Mouse (Mus musculus) right cerebral cortex, postnatal 36 days (tissue): ENCODE measurements around the gene Grap2.

Experiments
- DNase-seq, 2 experiments: peaks; one replicate each; pipeline ENCODE4 v3.0.0; 2022; ENCODE audit warnings: low spot score in 2 of 2, mixed read lengths in 1 of 2

The Grap2 gene

DNA sequence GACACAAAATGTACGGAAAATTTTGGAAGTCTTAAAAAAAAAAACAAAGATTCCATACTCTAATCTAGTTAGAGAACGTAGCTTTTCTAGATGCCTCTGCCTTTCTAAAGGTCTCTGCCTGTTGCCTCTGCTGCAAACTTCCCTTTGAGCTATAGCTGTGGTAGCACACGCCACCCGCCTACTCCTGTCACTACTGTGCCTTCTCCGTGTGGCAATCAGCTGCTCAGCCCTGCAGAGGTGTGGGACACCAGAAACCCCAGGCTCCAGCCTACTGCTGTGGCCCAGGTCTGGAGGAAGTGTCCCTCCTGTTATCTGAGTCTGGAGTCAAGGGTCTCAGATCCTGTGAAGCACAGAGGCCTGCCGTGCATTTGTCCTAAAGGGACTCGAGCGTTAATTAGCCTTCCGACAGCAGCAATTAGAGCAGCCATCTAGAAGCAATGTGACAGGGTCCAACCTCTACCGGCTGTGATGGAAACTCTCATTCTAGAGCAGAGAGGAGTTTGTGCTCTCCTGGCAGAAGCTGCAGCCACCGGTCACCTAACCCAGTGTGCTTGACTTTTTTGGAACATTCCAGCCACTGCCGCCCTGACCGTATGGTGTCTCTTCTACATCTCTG, 64.5 kb downstream of the Grap2 start:
- DNase-seq, result no peak

DNA sequence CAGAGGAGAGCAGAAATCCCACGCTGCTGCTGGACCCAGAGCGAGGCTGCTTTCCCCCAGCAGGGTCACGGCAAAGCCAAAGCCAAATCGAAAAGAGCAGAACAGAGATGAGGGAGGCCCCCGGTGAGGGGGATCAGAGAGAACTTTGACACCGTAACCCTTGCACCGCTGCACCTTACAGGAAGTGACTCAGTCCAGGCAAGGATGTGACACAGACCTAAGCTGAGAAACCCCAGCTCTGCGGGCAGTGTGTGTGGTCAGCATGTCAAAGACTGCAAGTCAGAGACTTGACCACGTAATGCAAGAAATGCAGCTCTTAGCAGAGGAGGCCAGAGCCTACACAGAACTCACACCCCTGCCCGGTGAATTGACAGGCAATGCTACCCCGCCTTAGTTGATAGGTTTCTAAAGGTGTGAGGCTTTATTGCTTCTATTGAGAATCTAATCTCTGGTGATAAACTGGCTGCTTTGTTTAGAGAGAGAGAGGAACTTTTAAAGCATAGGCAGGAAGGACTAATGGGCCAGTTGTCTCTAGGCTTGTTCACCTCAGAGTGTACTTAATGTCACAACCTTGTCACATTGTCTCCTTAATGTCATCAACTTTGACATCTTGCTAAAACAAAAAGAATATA, 66.8 kb downstream of the Grap2 start:
- no peak for DNase-seq

DNA sequence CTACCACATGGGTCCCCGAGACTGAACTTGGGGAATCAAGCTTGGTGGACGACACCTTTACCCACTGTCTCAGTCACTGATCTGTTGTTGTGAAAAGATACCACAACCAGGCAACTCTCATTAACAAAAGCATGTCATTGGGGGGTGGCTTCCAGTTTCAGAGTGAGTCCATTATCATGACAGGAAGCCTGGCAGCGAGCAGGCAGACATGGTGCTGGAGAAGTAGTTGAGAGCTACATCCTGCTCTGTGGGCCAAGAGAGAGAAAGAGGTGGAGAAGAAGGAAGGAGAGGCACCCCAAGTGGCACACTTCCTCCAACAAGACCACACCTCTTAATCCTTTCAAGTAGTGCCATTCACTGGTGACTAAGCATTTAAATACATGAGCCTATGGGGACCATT, 67.5 kb downstream of the Grap2 start:
- DNase-seq, result no peak

DNA sequence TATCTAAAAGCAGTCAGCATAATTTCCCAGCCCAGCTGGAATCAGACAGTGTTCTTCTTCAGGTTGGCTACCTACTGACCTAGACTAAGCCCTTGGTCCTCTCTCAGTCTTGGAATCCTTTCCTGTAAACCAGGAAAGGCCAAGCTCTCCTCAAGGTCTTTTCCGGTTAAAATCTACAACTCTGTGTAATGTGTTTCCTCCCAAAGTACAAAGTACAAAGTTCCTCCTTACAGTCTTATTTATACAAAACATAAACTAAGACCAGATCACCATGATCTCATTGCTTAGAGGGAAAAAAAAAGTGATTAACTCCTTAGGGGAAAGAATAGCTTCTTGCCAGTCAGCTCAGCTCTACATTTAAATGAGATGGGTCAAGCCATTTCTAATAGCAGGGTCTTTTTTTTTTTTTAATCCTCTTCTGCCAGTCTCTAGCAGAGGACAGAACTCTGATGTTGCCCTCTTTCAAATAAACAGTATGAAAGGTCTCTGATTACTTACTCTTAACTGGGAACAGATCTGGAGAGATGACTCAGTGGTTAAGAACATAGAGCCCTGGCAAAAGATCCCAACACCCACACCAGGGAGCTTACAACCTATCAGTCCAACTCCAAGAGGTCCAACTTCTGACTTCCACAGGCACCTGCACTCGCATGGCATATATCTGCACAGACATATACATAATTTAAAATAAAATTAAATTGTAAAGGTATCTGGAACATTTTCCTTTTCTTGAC, 69.5 kb downstream of the Grap2 start:
- no peak for DNase-seq

DNA sequence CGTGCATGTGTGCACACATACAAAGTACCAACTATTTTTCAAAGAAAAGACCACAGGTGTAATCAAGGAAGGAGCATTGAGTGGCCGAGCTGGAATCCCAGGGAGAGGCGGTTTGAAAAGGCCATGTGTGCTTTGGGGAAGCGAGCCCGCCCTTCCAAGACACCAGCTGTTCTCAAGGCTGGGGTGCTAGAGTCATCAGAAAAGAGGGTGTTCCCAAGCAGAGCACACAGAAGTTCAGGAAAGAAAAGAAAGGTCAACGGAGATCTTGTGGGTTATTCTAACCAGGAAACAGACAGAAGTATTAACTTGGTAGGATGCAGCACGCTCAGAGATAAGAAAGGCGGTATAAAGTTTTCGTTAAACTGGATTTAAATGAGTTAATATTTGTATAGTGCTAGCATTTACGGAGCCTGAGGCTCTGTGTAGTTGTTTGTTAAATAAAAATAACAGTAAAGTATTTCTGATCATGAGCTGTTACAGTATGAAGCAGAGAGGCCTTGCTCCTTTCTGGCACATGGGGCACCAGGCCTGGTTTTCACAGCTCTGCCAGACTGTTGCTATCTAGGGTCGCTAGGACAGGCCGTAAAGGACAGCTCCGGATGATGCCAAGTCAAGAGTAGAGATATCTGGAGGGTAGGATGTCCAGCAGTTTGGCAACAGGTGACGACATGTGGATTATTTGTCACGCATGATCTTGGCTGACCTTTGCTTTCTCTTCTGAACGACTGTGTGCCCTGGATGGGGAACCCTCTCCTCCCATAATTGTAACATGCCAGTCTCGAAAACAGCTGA, 72.8 kb downstream of the Grap2 start:
- DNase-seq, result no peak

DNA sequence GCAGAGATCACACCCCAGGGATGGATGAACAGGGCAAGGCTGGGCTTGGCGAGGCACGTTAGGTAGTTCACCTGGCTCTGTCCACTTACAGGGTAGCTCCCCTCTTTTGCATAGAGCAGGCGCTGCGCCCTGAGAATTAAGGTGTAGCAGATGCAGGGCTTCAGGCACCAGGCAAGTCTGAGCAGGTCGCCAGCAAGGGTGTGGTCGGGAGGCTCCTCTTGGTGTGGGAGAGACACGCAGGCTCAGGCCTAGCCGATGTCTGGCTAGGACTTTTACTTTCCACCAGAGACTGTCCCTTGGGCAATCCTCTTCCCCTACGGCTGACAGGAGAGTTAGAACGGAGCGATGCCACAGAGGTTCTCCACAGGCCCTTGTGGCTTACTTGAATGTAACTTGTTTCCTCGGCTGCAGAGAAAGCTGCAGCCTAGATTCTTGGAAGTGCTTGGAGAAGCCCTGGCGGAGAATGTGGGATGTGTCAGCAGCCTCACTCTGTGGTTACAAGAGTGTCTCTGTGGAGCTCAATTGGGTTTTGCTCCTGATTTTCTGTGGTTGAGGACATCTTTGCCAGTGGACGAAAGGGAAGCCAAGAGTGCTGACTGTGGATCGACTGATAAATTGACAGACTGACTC, 76.7 kb downstream of the Grap2 start:
- no peak for DNase-seq

DNA sequence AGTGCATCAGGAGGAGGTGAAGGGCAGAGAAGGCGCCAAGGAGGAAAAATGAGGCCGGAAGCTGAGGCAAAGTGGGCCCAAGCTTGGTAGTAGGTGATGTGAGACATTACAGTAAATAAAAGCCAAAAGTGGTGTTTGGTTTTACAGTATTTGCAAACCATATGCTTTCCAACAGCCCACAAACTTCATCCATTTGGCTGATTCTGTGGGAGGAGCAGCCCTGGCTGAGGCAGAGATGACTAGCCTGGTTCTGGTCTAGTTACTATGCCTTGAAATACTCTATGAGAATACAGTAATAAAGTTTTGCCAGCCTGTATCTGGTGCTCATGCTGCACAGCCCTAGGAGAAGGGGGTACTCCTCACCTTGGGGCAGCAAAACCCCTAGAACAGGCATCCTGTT, 78.0 kb downstream of the Grap2 start:
- DNase-seq, result no peak

DNA sequence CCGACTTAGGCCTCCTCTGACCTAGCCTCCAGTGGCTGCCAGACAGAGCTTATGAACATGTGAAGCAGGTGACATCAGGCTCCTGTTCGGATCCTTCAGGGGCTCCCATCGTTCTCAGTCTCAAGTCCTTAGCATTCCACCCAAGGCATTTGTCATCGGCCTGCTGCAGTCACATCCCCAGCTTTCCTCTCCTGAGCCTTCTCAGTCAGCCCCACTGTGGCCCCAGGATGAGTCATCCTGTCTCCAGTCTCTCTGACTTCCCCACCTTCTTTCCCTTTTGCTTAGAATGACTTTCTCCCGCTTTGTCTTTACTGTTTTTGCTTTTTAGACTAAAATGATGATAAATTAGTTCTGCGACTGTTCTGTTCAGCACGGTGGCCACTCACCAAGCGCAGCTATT, 81.5 kb downstream of the Grap2 start:
- no peak for DNase-seq

DNA sequence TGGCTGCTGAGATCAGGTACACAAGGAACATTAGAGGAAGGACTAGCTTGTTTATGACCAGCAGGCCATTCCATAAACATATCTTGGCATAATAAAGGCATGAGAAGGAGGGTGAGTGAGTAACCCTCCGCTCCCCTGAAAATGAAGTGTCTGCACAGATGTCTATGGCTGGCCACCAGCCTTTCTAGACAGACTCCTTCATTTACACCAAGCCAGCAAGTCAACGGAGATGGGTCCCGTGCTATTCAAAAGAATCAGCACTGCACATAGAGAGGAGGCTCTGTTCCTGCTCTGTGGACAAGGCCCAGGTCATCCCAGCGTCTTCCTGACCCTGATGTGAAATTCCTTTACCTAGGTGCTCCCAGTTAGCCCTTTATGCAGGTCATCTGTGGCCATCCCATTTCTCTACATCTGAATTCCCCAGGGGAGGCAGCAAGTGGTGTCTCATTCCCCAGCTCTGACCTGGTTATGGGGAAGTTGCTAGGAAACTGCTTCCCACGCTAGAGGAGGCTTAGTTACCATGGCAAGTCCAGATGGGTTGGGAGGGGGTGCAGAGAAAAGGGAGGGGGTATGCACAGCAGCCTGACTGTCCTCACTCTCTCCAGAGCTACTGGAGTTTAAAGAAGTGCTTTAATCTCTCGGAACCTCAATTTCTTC, 86.5 kb downstream of the Grap2 start:
- peak in 1 of 2 experiments; percentile 73 for DNase-seq

DNA sequence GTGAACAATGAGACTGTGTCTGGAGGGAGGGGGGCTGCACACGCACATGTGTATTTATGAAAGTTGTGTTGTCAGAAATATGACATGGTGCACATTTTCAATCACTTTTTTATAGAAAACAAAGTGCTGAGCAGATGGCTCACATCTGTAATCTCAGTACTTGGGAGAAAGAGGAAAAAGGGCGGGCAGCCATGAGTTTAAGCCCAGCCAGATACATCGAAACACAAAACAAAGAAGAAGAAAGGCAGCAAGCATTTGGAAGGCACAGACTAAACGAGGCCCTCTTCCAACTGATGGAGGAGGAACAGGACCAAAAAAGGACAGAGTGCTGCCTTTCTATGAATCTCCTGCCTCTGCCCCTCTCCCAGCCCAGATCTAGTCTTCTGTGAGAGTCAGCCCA, 88.6 kb downstream of the Grap2 start:
- no peak for DNase-seq

DNA sequence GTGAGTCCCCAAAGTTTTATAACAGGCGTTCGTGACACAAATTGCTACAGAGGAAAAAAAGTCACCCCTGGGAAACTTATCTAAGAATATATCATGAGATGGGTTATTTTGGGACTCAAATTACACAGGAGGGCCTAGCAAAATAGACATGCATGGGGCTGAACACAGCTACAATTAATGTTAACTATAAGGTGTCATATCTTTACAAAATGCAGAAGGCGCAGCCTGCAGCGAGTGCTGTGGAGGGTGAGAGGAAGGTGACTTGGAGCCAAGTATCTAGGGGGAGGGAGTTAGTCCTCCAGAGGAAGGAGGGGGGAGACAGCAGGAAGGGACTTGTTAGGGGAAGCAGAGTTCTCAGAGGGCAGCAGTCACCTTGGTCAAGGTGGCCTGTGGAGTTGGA, 92.0 kb downstream of the Grap2 start:
- no peak for DNase-seq

DNA sequence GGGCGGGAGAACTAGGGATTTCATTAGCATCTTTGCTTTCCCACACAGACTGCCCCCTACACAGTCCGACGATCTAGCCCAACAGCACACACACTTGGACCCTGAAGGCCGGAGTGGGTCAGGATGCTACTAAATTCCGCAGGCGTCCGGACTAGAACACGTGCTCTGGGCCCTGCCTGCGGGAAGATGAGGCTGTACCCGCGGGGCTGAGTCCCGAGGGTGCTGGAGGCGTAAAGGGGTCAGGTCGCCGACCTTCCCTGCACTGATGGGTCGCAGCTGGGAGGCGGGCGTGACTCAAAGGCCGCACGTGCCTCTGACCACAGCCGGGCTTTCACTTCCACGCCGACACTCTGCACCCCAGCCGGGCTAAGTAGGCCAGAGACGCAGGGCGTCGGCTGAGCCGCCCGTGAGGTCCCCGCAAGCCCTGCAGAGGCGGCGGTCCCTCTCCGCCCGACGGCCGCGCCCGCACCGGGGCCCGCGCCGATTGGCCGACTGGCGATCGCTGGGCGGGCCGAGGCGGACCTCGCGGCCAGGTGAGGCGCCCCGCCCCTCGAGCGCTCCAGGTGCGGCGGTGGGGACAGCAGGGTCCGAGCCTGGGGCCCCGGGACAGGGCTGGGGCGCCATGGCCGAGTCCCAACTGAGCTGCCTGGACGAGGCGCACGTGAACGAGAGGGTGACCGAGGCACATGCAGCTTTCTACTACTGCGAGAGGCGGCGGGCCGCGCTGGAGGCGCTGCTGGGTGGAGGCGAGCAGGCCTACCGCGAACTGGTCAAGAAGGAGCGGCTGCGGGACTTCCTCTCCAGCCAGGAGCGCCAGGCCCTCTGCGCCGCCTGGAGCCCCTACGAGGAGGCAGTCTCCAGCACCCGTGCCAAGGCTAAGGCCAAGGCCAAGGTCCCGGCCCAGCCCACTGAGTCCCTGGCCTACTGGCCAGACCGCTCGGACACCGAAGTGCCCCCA, 99.2 kb downstream of the Grap2 start, which contains the start of gene Fam83f:
Gene Fam83f (plus strand): TSS at position 553 of the 958 bp plus-strand sequence.
- no peak for DNase-seq

DNA sequence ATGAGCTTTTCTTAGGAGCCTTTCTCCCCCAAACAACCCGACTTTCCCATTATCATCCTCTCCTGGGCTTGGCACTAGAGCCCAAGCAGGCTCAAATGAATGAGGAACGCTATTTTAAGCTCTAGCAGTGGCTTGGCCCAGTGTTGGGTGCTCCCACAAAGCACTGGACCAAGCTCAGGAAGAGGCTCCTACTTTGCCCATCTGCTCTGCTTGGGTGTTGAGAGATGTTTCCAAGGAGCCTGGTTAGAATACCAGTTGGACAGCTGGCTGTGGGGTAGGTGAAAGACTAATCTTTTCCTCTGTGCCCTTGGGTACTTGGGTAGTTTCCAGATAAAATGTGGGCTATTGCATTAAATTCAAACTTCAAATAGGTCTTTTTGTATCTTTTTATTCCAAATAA, 100.4 kb downstream of the Grap2 start:
- DNase-seq, result peak in 1 of 2 experiments; percentile 41

DNA sequence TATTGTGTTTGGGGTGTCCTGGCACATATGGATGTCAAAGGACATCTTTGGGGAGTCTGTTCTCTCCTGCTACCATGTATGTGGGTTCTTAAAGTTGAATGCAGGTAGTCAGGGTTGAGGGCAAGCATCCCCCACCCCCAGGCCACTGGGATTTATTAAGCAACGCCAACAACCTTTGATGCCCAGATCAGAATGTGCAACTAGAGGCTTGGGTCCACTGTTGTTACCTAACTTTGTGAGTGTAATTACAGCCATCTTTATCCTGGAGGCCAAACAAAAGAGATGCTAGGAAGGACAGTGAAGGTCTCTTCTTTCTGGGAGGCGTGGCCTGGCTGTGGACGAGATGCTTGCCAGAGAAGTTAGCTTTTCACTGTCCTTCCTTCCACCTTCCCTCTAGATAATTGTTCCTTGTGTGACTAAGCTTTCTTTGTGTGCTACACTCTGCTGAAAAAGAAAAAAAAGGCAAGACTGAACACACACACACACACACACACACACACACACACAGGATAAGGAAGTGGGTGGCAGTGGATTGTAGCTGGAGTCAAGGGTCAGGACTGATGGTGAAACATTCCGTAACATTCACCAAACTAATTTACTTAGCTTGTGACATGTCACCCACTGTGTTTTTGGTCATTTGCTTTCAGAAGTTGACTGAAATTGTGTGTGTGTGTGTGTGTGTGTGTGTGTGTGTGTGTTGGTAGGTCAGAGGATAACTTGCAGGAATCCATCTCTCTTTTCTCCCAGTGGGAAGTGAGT, 101.1 kb downstream of the Grap2 start:
- DNase-seq, result no peak

DNA sequence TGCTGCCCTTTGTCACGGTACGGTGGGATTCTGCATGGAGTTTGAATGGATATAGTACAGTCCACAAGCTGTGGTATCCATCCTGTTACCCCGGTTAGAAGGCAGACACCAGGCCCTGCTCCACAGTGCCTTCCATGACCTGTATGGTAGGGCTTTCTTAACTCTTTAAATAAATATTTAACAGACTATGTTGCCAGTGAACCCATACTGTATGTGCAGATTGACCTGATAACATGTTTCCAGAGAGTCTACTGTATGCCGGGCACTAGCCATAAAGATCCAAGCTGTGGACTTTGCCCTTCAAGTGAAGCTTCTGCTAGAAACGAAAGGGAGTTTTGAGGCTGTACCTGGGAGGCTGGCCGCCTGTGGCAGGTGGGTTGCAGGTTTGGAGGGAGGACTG, 102.3 kb downstream of the Grap2 start:
- DNase-seq, result no peak

DNA sequence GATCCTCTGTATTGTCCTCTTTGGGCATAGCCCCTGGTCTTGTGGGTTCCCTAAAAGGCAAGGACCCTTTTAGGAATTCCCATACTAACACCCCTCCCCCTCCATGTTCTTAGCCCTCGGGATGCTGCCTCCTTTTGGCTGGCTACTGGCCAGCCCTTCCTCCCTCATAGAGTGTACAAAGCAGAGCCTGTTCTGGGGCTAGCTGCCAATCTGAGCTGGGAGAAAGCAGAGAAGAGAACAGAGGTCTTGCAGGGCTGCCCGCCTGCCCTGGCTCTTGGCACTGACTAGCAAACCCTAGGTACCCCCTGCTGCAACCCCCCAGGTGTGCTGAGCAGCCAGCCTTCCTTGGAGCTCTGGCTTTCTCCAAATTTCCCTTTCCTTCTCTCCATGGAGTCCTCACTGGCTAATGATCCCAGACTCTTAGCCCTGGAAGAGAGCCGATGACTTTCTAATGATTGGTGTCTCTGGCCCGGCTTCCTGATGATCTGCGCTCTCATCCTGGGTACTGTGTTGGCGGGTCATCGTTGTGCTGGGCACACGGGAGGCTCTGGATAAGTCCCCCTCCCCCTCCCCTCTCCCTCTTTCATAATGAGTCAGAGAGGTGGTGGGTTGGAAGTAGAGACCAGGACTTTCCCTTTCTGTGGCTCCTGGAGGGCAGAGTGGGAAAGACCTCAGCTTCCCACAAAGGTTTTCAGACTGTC, 107.3 kb downstream of the Grap2 start:
- DNase-seq, result no peak

DNA sequence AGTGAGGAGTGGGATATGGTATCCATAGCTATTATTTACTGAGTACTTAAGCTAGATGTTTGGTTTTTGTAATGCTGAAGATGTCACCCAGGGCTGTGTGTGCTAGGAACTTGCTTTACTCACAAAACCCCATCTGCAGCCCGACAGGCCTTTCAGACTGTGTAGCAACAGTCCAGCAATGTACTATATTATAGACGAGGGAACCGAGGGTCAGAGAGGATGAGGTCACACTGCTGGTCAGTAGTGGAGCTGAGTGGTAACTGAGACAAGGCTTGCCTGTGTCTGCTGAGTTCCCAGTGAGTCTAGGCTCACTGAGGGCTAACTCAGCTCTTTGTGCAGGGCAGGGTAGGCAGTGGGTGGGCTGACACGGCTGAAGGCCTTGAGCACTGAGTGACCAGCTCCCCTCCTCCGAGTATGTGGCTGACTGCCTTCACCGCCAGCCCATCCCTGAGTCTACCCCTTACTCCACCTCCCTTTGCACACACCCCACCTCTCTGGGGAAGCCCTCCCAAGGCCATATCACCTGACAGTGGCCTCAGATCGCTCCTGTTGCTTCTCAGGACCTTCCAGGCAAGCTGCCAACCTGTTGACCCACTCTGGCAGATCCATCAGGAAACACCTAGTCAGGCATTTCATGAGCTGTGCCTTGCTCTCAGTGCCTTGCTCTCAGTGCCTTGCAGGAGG, 108.1 kb downstream of the Grap2 start:
- no peak for DNase-seq

DNA sequence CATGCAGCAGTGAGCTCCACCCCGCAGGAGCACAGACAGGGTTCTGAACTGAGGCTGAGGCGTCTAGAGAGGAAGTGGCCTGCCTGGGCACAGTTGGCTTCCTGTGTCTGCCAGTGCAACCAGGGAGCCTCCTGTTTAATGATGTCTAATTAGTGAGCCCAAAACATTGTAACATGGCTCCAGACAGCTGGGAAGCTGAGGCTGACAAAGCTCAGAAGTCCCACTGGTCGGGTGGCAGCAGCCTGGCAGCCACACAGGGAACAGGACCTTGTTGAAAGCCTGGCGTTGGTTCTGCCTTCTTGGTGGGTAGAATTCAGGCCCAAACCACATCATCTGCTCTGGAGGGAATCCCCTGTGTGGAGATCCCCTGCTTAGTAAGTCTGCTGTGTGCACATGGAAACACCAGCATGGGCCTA, 109.1 kb downstream of the Grap2 start:
- no peak for DNase-seq
